Mouse (Mus musculus) heart, embryonic 10.5 days (tissue): ENCODE measurements around the gene Mad2l1bp. TPM values are rescaled to one million over a fixed set of nuclear protein-coding genes. Genes with fewer than 3 reads are reported as not detected.

Experiments
- DNase-seq: peaks from one replicate; pipeline ENCODE4 v3.0.0-alpha.2; 2017; ENCODE audit warnings: low spot score
- H3K27ac ChIP-seq: fragments of 300-500 bp; sonication (generic); 2 replicates; pipeline ENCODE4 v1.5.1; 2016; ENCODE audit warnings: mild to moderate bottlenecking
- H3K27me3 ChIP-seq: fragments of 300-500 bp; sonication (generic); 2 replicates; pipeline ENCODE4 v1.6.1; 2016; ENCODE audit warnings: mild to moderate bottlenecking; ENCODE audit not compliant: poor library complexity, insufficient read depth, severe bottlenecking
- H3K36me3 ChIP-seq: fragments of 300-500 bp; sonication (generic); 2 replicates; pipeline ENCODE4 v1.6.1; 2016; ENCODE audit warnings: mild to moderate bottlenecking, moderate library complexity
- H3K4me1 ChIP-seq: fragments of 300-500 bp; sonication (generic); 2 replicates; pipeline ENCODE4 v1.6.1; 2016; ENCODE audit warnings: mild to moderate bottlenecking
- H3K4me3 ChIP-seq: fragments of 300-500 bp; sonication (generic); 2 replicates; pipeline ENCODE4 v1.5.1; 2016; ENCODE audit warnings: mild to moderate bottlenecking, moderate library complexity
- H3K9me3 ChIP-seq: fragments of 300-500 bp; sonication (generic); 2 replicates; pipeline ENCODE4 v1.6.1; 2016; ENCODE audit warnings: mild to moderate bottlenecking, moderate library complexity
- WGBS: fragments of 180-500 bp; shearing (Covaris S2); methylation state at CpG from one replicate; pipeline ENCODE4 v1.1.7; 2016; 5-methylcytosine and 5-hydroxymethylcytosine counted together
- polyA plus RNA-seq: library from polyadenylated mRNA; unstranded; fragments of >200 nt; fragmentation: Nextera tagmentation; extraction: Ambion mirVana; gene quantifications from 2 replicates; pipeline ENCODE4 v1.2.1, GENCODE M21; 2016

The Mad2l1bp gene
- polyA plus RNA-seq, 1 experiment from 2014 or later: 39.9 TPM

- no peak for DNase-seq
- Histone ChIP-seq H3K36me3 (peaks cover 63% of the 10 kb centered on the region), H3K4me1 (peaks cover 41% of the 10 kb centered on the region), H3K27me3 (no peaks in the 10 kb centered on the region), H3K9me3 (no peaks in the 10 kb centered on the region), H3K27ac (no peak overlapping the region), H3K4me3 (no peak overlapping the region)
- WGBS: 91% methylated on average over 8 of the region's 8 CpGs
Measured at GRCm38 (mm10) chr17:46164301-46164700, 10.9 kb upstream of the Mad2l1bp start.

- Histone ChIP-seq H3K27ac (no peak overlapping the region), H3K9me3 (no peaks in the 10 kb centered on the region), H3K27me3 (no peaks in the 10 kb centered on the region), H3K36me3 (peaks cover 50% of the 10 kb centered on the region), H3K4me3 (no peak overlapping the region), H3K4me1 (peaks cover 38% of the 10 kb centered on the region)
- no peak for DNase-seq
- 76% methylated on average over 9 of the region's 9 CpGs for WGBS
Measured at GRCm38 (mm10) chr17:46162951-46163421, 9.6 kb upstream of the Mad2l1bp start.

- peaks cover 45% of the 10 kb centered on the region for H3K36me3 ChIP-seq
- no peak for DNase-seq
- 0 out of 2 replicates have a peak overlapping the region, but pooled peaks have one; percentile 95 for H3K4me3 ChIP-seq
- no peaks in the 10 kb centered on the region for H3K9me3 ChIP-seq
- WGBS: 87% methylated on average over 7 of the region's 7 CpGs
- H3K4me1 ChIP-seq: peaks cover 38% of the 10 kb centered on the region
- H3K27me3 ChIP-seq: no peaks in the 10 kb centered on the region
- H3K27ac ChIP-seq: no peak overlapping the region
Measured at GRCm38 (mm10) chr17:46162551-46162950, 9.2 kb upstream of the Mad2l1bp start.

- H3K36me3 ChIP-seq: peaks cover 37% of the 10 kb centered on the region
- no peak for DNase-seq
- 49% methylated on average over 9 of the region's 9 CpGs for WGBS
- H3K4me3 ChIP-seq: peak overlapping the region; percentile 95
- H3K27me3 ChIP-seq: no peaks in the 10 kb centered on the region
- H3K9me3 ChIP-seq: no peaks in the 10 kb centered on the region
- H3K27ac ChIP-seq: peak overlapping the region; percentile 96
- peaks cover 41% of the 10 kb centered on the region for H3K4me1 ChIP-seq
Measured at GRCm38 (mm10) chr17:46161710-46162109, 8.4 kb upstream of the Mad2l1bp start.

DNA sequence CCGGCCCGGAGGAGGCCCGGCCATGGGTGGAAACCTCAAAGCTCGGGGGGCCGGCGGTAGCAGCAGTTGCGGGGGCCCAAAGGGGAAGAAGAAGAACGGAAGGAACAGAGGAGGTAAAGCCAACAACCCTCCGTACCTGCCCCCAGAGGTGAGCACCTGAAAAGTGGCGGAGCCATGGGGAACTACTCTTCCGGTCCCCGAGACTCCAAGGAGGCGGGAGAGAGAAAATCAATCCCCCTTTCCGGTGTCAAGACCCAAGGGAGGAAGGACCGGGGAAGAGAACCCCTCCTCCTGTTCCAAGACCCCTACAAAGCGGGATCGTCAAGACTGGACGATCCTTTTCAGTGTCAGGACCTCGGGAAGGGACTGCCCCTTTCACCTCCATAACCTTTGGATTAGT lies 7.8 kb upstream of the Mad2l1bp start:
- no peak for DNase-seq
- H3K4me3 ChIP-seq: peak overlapping the region; percentile 95
- peaks cover 38% of the 10 kb centered on the region for H3K4me1 ChIP-seq
- H3K36me3 ChIP-seq: peaks cover 32% of the 10 kb centered on the region
- peak overlapping the region; percentile 96 for H3K27ac ChIP-seq
- under 1% methylated on average over 19 of the region's 19 CpGs for WGBS
- H3K27me3 ChIP-seq: no peaks in the 10 kb centered on the region
- no peaks in the 10 kb centered on the region for H3K9me3 ChIP-seq

DNA sequence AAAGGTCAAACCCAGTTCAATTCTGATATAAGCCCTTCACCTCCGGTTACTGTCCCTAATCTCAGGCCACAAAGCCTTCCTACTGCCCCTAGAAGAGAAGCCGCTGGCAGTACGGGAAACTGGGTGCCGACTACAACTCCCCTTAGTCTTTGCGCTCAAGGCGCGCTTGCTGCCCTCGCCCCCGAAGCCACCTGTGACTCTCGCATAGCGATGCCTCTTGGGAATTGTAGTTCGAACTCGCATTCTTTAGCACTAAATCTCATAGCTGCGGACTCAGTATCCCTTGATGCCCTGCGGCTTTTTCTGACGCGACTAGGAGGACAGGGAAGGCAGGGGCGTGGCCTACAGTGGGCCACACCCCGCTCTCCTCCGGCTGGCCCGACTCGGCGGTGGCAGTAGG lies 7.3 kb upstream of the Mad2l1bp start, which contains the start of gene Gtpbp2:
Gtpbp2 (plus strand) TSS at position 347 of the 400 bp plus-strand sequence.
- H3K27me3 ChIP-seq: no peaks in the 10 kb centered on the region
- peaks cover 38% of the 10 kb centered on the region for H3K4me1 ChIP-seq
- H3K36me3 ChIP-seq: peaks cover 27% of the 10 kb centered on the region
- peak; percentile 99 for DNase-seq
- peak within 1 kb of the TSS; percentile 95 for H3K4me3 ChIP-seq
- WGBS: 0% methylated on average over 23 of the region's 23 CpGs
- peak within 1 kb of the TSS; percentile 96 for H3K27ac ChIP-seq
- H3K9me3 ChIP-seq: no peaks in the 10 kb centered on the region

GRCm38 (mm10) chr17:46160090-46160662 lies 6.8 kb upstream of the Mad2l1bp start:
- H3K4me3 ChIP-seq: peak overlapping the region; percentile 95
- no peaks in the 10 kb centered on the region for H3K9me3 ChIP-seq
- peak; percentile 97 for DNase-seq
- peak overlapping the region; percentile 96 for H3K27ac ChIP-seq
- no peaks in the 10 kb centered on the region for H3K27me3 ChIP-seq
- peaks cover 21% of the 10 kb centered on the region for H3K36me3 ChIP-seq
- H3K4me1 ChIP-seq: peaks cover 38% of the 10 kb centered on the region
- WGBS: under 1% methylated on average over 16 of the region's 16 CpGs

- Histone ChIP-seq H3K4me3 (peak overlapping the region; percentile 95), H3K27me3 (no peaks in the 10 kb centered on the region), H3K36me3 (peaks cover 12% of the 10 kb centered on the region), H3K9me3 (no peaks in the 10 kb centered on the region), H3K4me1 (peaks cover 38% of the 10 kb centered on the region), H3K27ac (peak overlapping the region; percentile 96)
- DNase-seq: no peak
- WGBS: 26% methylated on average over 2 of the region's 2 CpGs
Measured at GRCm38 (mm10) chr17:46159236-46159635, 5.9 kb upstream of the Mad2l1bp start.

DNA sequence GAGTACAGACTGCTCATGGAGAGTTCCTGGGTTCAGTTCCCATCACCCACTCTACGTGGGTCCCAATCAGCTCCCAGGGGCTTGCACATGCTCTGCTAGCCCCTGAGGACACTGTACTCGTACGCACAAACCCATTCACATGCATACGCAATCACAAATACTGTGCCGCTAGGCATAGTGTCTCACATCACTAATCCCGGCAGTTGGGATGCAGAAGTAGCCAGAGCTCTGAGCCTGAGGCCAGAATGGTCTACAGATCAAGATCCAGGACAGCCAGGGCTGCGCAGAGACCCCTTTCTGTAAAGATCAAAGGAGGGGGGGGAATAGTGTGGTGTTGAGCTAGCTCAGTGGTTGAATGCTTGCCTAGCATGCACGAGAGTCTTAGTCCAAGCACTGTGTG lies 3.8 kb upstream of the Mad2l1bp start:
- H3K4me3 ChIP-seq: no peak overlapping the region
- peak overlapping the region; percentile 31; the same call in 1 of the 2 replicates for H3K27ac ChIP-seq
- no peaks in the 10 kb centered on the region for H3K9me3 ChIP-seq
- 93% methylated on average over 8 of the region's 8 CpGs for WGBS
- no peaks in the 10 kb centered on the region for H3K36me3 ChIP-seq
- no peaks in the 10 kb centered on the region for H3K27me3 ChIP-seq
- peaks cover 34% of the 10 kb centered on the region for H3K4me1 ChIP-seq
- no peak for DNase-seq

- H3K27ac ChIP-seq: no peak overlapping the region; the same call in 1 of the 2 replicates
- no peak overlapping the region for H3K4me3 ChIP-seq
- peaks cover 30% of the 10 kb centered on the region for H3K4me1 ChIP-seq
- no peaks in the 10 kb centered on the region for H3K27me3 ChIP-seq
- H3K36me3 ChIP-seq: peaks cover 2% of the 10 kb centered on the region; the same call in 1 of the 2 replicates
- WGBS: 75% methylated on average over 5 of the region's 5 CpGs
- DNase-seq: no peak
- H3K9me3 ChIP-seq: no peaks in the 10 kb centered on the region
Measured at GRCm38 (mm10) chr17:46156680-46157079, 3.3 kb upstream of the Mad2l1bp start.

DNA sequence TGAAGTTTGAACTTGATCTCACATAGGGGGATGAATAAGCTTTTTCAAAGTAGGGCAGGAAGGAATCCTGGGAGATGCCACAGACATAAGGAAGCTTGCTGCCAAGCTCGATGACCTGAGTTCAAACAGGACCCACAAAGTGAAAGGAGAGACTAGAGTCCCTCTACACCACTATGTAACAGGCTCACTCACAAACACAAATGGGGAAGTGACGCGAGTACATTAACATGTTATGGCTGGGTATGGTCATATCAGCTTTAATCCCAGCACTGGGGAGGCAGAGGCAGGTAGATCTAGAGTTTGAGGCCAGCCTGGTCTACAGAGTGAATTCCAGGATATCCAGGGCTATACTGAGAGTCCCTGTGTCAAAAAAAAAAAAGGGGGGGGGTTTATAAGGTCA lies 983 bp upstream of the Mad2l1bp start:
- peaks cover 22% of the 10 kb centered on the region for H3K4me1 ChIP-seq
- H3K4me3 ChIP-seq: no peak overlapping the region
- no peak overlapping the region for H3K27ac ChIP-seq
- no peaks in the 10 kb centered on the region for H3K27me3 ChIP-seq
- 93% methylated on average over 3 of the region's 3 CpGs for WGBS
- H3K36me3 ChIP-seq: peaks cover 8% of the 10 kb centered on the region
- no peak for DNase-seq
- H3K9me3 ChIP-seq: no peaks in the 10 kb centered on the region

DNA sequence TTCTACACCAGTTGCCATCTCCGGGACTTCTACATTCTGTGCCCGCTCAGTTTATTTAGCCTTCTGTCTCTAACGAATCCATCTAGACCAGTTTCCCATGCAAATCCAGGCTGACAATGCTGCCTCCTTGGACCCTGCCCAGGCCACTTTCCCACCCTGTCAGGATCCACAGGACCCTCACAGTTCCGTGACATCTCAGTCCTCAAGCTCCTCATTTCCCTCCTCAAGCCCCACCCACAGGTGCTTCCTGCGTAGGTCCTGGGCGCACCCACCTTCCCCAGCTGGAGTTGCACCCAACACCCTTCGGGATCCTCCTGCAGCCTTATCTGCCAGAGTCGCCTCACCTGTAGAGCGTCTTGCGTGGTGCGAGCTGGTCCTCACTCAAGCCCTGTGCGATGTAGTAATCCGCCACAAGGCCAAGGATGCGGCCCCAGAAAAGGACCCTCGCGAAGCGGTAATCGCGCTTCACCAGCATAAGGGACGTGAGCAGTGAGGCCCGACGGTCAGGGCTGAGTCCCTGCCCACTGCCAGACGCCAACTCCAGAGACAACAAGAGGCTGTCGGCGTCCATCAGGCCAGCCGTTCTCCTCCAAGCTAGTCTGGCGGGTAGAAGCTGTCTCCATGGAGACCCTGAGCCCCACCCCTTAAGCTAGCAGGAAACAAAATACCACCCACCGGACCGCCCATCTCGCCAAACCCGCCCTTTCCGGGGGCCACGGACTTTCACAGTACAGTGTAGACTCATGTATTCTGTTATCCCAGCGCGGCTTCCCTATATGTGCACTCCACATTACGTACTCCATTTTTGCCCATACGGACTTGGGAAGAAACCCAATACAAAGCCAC lies 9.6 kb downstream of the Mad2l1bp start, which contains the start of gene Rsph9:
Rsph9 (minus strand) TSS at position 639 of the 846 bp plus-strand sequence.
- H3K27ac ChIP-seq: peak within 1 kb of the TSS; percentile 75
- no peaks in the 10 kb centered on the region for H3K9me3 ChIP-seq
- peaks cover 39% of the 10 kb centered on the region for H3K36me3 ChIP-seq
- H3K4me3 ChIP-seq: peak within 1 kb of the TSS; percentile 63
- H3K27me3 ChIP-seq: no peaks in the 10 kb centered on the region; the same call in 1 of the 2 replicates
- DNase-seq: peak; percentile 96
- H3K4me1 ChIP-seq: peaks cover 28% of the 10 kb centered on the region
- WGBS: 7% methylated on average over 37 of the region's 37 CpGs

GRCm38 (mm10) chr17:46139872-46140271 lies 13.5 kb downstream of the Mad2l1bp start:
- Histone ChIP-seq H3K4me1 (peaks cover 28% of the 10 kb centered on the region), H3K27ac (no peak overlapping the region), H3K27me3 (no peaks in the 10 kb centered on the region; the same call in 1 of the 2 replicates), H3K36me3 (no peaks in the 10 kb centered on the region), H3K4me3 (no peak overlapping the region), H3K9me3 (no peaks in the 10 kb centered on the region)
- no peak for DNase-seq
- 85% methylated on average over 3 of the region's 3 CpGs for WGBS
